Mouse (Mus musculus) heart, embryonic 14.5 days (tissue): ENCODE measurements around the gene Tsr2. TPM values are rescaled to one million over a fixed set of nuclear protein-coding genes. Genes with fewer than 3 reads are reported as not detected.

Experiments
- ATAC-seq: fragments of 200-750 bp; cut with Nextera tagmentation; 2 replicates; pipeline ENCODE4 v1.8.0; 2017; ENCODE audit warnings: low read depth, moderate TSS enrichment; ENCODE audit not compliant: insufficient number of reproducible peaks, insufficient read depth, low FRiP score
- H3K27ac ChIP-seq, 2 experiments: fragments of 200-500 bp in 1 of 2; fragments of 300-500 bp in 1 of 2; sonication (generic) in 1 of 2; replicated peaks in 1 of 2; 2 replicates each; pipeline ENCODE4 v1.5.1; 2012 to 2014; ENCODE audit warnings: low read depth in 2 of 2, low read length in 2 of 2, control low read depth in 1 of 2, mild to moderate bottlenecking in 1 of 2, mixed read lengths in 1 of 2; ENCODE audit not compliant: control insufficient read depth in 1 of 2, insufficient read depth in 1 of 2
- H3K27me3 ChIP-seq: fragments of 300-500 bp; sonication (generic); 2 replicates; pipeline ENCODE4 v1.6.1; 2014; ENCODE audit warnings: mild to moderate bottlenecking, low read length, control low read depth; ENCODE audit not compliant: control insufficient read depth, insufficient read depth
- H3K36me3 ChIP-seq: fragments of 300-500 bp; sonication (generic); 2 replicates; pipeline ENCODE4 v1.6.1; 2014; ENCODE audit warnings: mild to moderate bottlenecking, control low read depth, low read length, mixed read lengths; ENCODE audit not compliant: control insufficient read depth, insufficient read depth
- H3K4me1 ChIP-seq, 2 experiments: fragments of 200-500 bp in 1 of 2; fragments of 300-500 bp in 1 of 2; sonication (generic) in 1 of 2; 2 replicates each; pipeline ENCODE4 v1.6.1; 2012 to 2014; ENCODE audit warnings: low read length in 2 of 2, control low read depth in 1 of 2, mixed read lengths in 1 of 2; ENCODE audit not compliant: control insufficient read depth in 2 of 2, insufficient read depth in 2 of 2
- H3K4me2 ChIP-seq: fragments of 300-500 bp; sonication (generic); 2 replicates; pipeline ENCODE4 v1.6.1; 2014; ENCODE audit warnings: mild to moderate bottlenecking, low read length
- H3K4me3 ChIP-seq, 2 experiments: fragments of 200-500 bp in 1 of 2; fragments of 300-500 bp in 1 of 2; sonication (generic) in 1 of 2; 2 replicates each; pipeline ENCODE4 v1.5.1; 2012 to 2014; ENCODE audit warnings: low read length in 2 of 2, mild to moderate bottlenecking in 2 of 2, control low read depth in 1 of 2, low read depth in 1 of 2, moderate library complexity in 1 of 2; ENCODE audit not compliant: control insufficient read depth in 1 of 2, insufficient read depth in 1 of 2
- H3K9ac ChIP-seq: fragments of 300-500 bp; sonication (generic); 2 replicates; pipeline ENCODE4 v1.6.1; 2014; ENCODE audit warnings: mild to moderate bottlenecking, low read length
- H3K9me3 ChIP-seq: fragments of 300-500 bp; sonication (generic); 2 replicates; pipeline ENCODE4 v1.6.1; 2016; ENCODE audit warnings: low read length, control low read depth; ENCODE audit not compliant: control insufficient read depth
- WGBS: fragments of 180-500 bp; shearing (Covaris S2); extraction: QIAGEN DNeasy Blood & Tissue Kit; methylation state at CpG from one replicate; pipeline ENCODE4 v1.1.7; 2014; 5-methylcytosine and 5-hydroxymethylcytosine counted together
- polyA plus RNA-seq: library from polyadenylated mRNA; unstranded; fragments of >200 nt; fragmentation: Nextera tagmentation; extraction: Ambion mirVana; gene quantifications from 2 replicates; pipeline ENCODE4 v1.2.1, GENCODE M21; 2014

Gene Tsr2
- polyA plus RNA-seq, 1 experiment from 2014 or later = 15.1 TPM

GRCm38 (mm10) chrX:151087418-151087817 is 8.9 kb downstream of the Tsr2 start:
- peaks cover 75% of the 10 kb centered on the region for H3K36me3 ChIP-seq
- H3K27me3 ChIP-seq = no peaks in the 10 kb centered on the region
- H3K4me1 ChIP-seq = no peaks in the 10 kb centered on the region
- no peak overlapping the region for H3K4me3 ChIP-seq
- H3K9me3 ChIP-seq = no peaks in the 10 kb centered on the region
- ATAC-seq = no peak
- WGBS = 76% methylated on average over 1 of the region's 1 CpGs
- H3K4me2 ChIP-seq = no peak overlapping the region
- H3K9ac ChIP-seq = no peak overlapping the region
- no peak overlapping the region for H3K27ac ChIP-seq

DNA sequence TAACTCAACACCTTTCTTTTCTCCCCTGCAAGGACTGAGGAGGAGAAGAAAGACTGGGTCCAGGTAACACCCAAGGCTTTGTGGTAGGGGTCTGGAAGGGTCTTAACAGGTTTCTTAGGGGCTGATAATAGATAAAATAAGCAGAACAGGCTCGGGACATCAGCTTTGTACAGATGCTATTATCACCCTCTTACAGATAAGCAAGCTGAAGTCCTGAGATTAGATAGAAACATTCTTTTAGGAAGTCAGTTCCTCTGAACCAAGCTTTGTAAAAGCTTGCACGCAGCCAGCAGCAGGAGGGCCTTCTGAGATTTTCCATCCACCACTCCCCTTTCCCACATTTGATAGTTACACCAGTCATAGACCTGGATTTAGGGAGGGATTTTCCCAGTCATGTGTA is 10.7 kb downstream of the Tsr2 start:
- no peaks in the 10 kb centered on the region for H3K9me3 ChIP-seq
- H3K36me3 ChIP-seq = peaks cover 77% of the 10 kb centered on the region
- H3K27ac ChIP-seq = no peak overlapping the region
- H3K4me3 ChIP-seq = no peak overlapping the region
- 21% methylated on average over 2 of the region's 2 CpGs for WGBS
- no peak overlapping the region for H3K4me2 ChIP-seq
- no peaks in the 10 kb centered on the region for H3K27me3 ChIP-seq
- no peak for ATAC-seq
- no peaks in the 10 kb centered on the region for H3K4me1 ChIP-seq
- no peak overlapping the region for H3K9ac ChIP-seq

DNA sequence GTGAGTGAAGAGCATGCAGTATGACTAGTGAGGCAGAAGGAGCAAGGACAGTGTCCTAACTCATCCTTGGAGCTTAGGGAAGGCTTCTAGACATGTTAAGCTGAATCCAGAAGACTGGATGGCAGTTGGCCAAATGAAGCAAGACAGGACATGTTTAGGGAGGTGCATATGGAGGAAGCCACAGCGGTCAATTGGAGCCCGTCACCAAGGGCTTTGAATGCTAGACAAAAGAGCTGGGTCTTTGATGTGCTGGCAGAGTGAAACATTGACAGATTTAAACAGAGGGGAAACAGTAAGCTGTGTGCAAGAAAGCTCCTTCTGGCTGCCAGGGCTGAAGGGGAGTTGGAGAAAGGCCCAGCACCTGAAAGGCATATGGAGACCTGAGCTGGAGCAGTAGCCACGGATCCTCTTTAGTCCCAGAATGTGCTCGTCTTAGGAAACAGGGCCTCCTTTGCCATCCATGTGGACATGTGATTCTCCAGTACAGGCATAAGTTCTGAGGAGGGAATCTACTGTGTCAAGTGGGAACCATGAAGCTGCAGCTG is 19.3 kb downstream of the Tsr2 start:
- Histone ChIP-seq H3K9ac (no peak overlapping the region), H3K4me3 (no peak overlapping the region), H3K9me3 (no peaks in the 10 kb centered on the region), H3K27ac (no peak overlapping the region), H3K4me1 (no peaks in the 10 kb centered on the region), H3K27me3 (no peaks in the 10 kb centered on the region), H3K4me2 (no peak overlapping the region), H3K36me3 (peaks cover 45% of the 10 kb centered on the region)
- 83% methylated on average over 4 of the region's 4 CpGs for WGBS
- no peak for ATAC-seq

GRCm38 (mm10) chrX:151076007-151076406 is 20.3 kb downstream of the Tsr2 start:
- Histone ChIP-seq H3K4me2 (no peak overlapping the region), H3K9me3 (no peaks in the 10 kb centered on the region), H3K27me3 (no peaks in the 10 kb centered on the region), H3K36me3 (peaks cover 46% of the 10 kb centered on the region), H3K9ac (no peak overlapping the region), H3K27ac (no peak overlapping the region), H3K4me3 (no peak overlapping the region), H3K4me1 (no peaks in the 10 kb centered on the region)
- 88% methylated on average over 5 of the region's 5 CpGs for WGBS
- ATAC-seq = no peak

DNA sequence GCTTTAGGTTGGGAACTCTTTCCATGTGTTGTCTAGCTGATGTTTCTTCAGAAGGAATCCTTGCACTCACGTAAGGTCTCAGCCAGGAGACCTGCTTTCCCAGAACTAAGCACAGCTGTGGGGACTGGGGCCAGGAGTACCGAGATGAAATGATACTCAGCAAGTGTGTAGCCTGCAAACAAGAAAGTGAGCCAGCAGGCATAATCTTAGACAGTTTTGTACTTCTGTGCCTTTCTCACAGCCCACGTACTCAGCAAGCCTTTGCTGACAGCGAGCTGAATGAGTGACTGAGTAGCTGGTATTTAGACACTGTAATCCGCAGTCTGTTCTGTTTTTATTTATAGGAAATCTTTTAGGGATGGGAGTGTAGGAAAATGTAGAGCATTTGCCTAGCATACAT is 28.5 kb downstream of the Tsr2 start:
- Histone ChIP-seq H3K9me3 (no peaks in the 10 kb centered on the region), H3K27ac (no peak overlapping the region), H3K36me3 (peaks cover 54% of the 10 kb centered on the region), H3K9ac (no peak overlapping the region), H3K4me2 (no peak overlapping the region), H3K4me3 (no peak overlapping the region), H3K4me1 (no peaks in the 10 kb centered on the region), H3K27me3 (no peaks in the 10 kb centered on the region)
- no peak for ATAC-seq
- WGBS = 85% methylated on average over 5 of the region's 5 CpGs

DNA sequence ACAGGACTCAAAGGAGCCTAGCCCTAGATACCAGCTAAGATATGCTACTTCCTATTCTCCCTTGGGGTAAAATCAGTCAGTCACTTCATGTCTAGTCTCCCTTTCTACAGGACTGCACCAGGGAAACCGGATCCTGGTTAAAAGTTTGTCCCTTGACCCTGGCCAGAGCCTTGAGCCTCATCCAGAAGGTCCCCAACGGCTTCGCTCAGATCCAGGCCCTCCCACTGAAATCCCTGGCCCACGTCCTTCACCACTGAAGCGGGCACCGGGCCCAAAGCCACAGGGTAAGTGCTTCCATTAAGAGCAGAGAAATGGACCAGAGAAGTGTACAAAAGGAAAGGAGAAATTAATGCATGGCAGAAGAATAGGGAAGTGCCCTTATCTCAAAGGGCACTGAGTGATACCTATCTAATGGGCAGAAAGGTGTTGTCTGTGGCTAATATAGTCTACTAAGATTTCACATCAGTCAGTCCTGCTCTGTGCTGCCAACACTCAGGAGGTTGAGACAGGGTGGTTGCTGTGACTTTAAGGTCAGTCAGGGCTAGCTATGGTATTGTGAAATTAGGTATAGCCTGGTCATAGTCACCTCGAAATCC is 30.2 kb downstream of the Tsr2 start:
- no peak overlapping the region for H3K4me2 ChIP-seq
- no peak for ATAC-seq
- H3K27me3 ChIP-seq = no peaks in the 10 kb centered on the region
- no peak overlapping the region for H3K9ac ChIP-seq
- WGBS = 85% methylated on average over 7 of the region's 7 CpGs
- H3K9me3 ChIP-seq = no peaks in the 10 kb centered on the region
- peaks cover 37% of the 10 kb centered on the region for H3K36me3 ChIP-seq
- H3K4me1 ChIP-seq = no peaks in the 10 kb centered on the region
- no peak overlapping the region for H3K27ac ChIP-seq
- H3K4me3 ChIP-seq = no peak overlapping the region

DNA sequence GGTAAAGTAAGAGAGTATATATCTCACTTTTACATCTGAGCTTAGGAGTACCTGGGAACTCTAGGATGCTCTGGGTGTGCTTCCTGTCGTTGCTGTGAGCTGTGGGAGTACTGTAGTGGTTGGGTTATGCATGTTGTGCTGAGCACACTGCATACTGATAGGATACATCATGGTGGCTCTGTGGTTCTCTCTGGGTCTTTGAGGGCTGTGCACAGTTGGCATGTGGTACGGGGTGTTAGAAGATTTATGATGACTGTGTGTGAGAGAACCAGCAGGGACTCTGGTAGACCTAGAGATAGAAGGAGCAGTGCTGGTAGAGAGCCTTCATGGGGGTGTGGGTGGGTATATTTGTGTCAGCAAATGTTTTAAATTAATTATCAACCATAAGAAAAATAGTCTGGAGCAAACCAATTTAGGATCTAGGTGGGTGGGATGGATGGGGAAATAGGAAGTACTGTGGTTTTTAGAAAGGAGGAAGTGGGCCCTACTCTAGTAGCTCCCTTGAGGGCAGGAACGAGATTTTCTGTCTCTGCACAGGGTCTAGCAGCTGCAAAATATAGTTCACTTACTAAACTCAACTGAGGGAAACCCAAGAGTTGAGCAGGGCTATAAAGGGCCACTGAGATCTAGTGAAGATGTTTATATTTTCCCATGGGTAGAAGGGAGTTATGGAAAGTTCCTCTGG is 34.6 kb downstream of the Tsr2 start:
- no peaks in the 10 kb centered on the region; a peak in 1 of 4 replicates for H3K4me1 ChIP-seq
- ATAC-seq = no peak
- no peak overlapping the region for H3K27ac ChIP-seq
- H3K4me3 ChIP-seq = no peak overlapping the region
- H3K9ac ChIP-seq = no peak overlapping the region
- no peak overlapping the region for H3K4me2 ChIP-seq
- peaks cover 8% of the 10 kb centered on the region; the same call in 1 of the 2 replicates for H3K36me3 ChIP-seq
- no peaks in the 10 kb centered on the region for H3K27me3 ChIP-seq
- no peaks in the 10 kb centered on the region for H3K9me3 ChIP-seq
- WGBS = 56% methylated on average over 3 of the region's 3 CpGs
